Mouse (Mus musculus): ENCODE data around the gene Spryd4. TPM values are rescaled to one million over a fixed set of nuclear protein-coding genes. Genes with fewer than 3 reads are reported as not detected.
"Not testable (repeated sequence)": the region's sequence is repeated elsewhere in the genome, so short reads cannot be mapped to it uniquely, and the experiment has no call there.

Gene Spryd4
- polyA plus RNA-seq (2014; fragmentation: Nextera tagmentation; extraction: Ambion mirVana), result 25.7 and 27.5 TPM in 2 replicates

GRCm38 (mm10) chr10:128211390-128212108 is at the start of gene Spryd4:
TSS of gene Spryd4 (minus strand) at chr10:128211807.
- peak within 1 kb of the TSS; percentile 88 for H3K4me2 ChIP-seq
- H3K9me3 ChIP-seq (ENCODE audit: control insufficient read depth, low read length), result no peaks in the 10 kb centered on the region
- peak; percentile 97 for DNase-seq (ENCODE audit: low spot score, missing footprints)
- no peaks in the 10 kb centered on the region; the same call in 1 of the 2 replicates for H3K36me3 ChIP-seq (ENCODE audit: control insufficient read depth, insufficient read depth, low read length)
- H3K27me3 ChIP-seq (ENCODE audit: control insufficient read depth, insufficient read depth, low read length), result 0 out of 2 replicates have a peak, but pooled peaks cover 3% of the 10 kb centered on the region
- under 1% methylated on average over 30 of the region's 30 CpGs for WGBS
- peak; percentile 97 for ATAC-seq (ENCODE audit: low FRiP score)
- H3K4me3 ChIP-seq (ENCODE audit: low read depth, low read length), result peak within 1 kb of the TSS; percentile 65
- H3K27ac ChIP-seq (ENCODE audit: low read depth, low read length), result no peak within 1 kb of the TSS
- H3K9ac ChIP-seq (ENCODE audit: low read length), result peak within 1 kb of the TSS; percentile 75
- peaks cover 5% of the 10 kb centered on the region; the same call in 1 of the 2 replicates for H3K4me1 ChIP-seq (ENCODE audit: control insufficient read depth, insufficient read depth, low read length)

- not testable (repeated sequence) for H3K4me1 ChIP-seq (ENCODE audit: control insufficient read depth, insufficient read depth, low read length); H3K4me2 ChIP-seq; ATAC-seq (ENCODE audit: low FRiP score); H3K27me3 ChIP-seq (ENCODE audit: control insufficient read depth, insufficient read depth, low read length); DNase-seq (ENCODE audit: low spot score, missing footprints); H3K4me3 ChIP-seq (ENCODE audit: low read depth, low read length); H3K36me3 ChIP-seq (ENCODE audit: control insufficient read depth, insufficient read depth, low read length); H3K27ac ChIP-seq (ENCODE audit: low read depth, low read length); H3K9ac ChIP-seq (ENCODE audit: low read length); H3K9me3 ChIP-seq (ENCODE audit: control insufficient read depth, low read length)
- 90% methylated on average over 7 of the region's 7 CpGs for WGBS
Measured at GRCm38 (mm10) chr10:128260376-128260775, 48.8 kb upstream of the Spryd4 start.

GRCm38 (mm10) chr10:128259946-128260345 is 48.3 kb upstream of the Spryd4 start:
- Histone ChIP-seq H3K27me3 (ENCODE audit: control insufficient read depth, insufficient read depth, low read length) (no peaks in the 10 kb centered on the region), H3K9ac (ENCODE audit: low read length) (no peak overlapping the region), H3K27ac (ENCODE audit: low read depth, low read length) (no peak overlapping the region), H3K36me3 (ENCODE audit: control insufficient read depth, insufficient read depth, low read length) (no peaks in the 10 kb centered on the region), H3K4me2 (no peak overlapping the region), H3K4me3 (ENCODE audit: low read depth, low read length) (no peak overlapping the region), H3K4me1 (ENCODE audit: control insufficient read depth, insufficient read depth, low read length) (no peaks in the 10 kb centered on the region), H3K9me3 (ENCODE audit: control insufficient read depth, low read length) (no peaks in the 10 kb centered on the region)
- ATAC-seq (ENCODE audit: low FRiP score), result no peak
- WGBS, result 89% methylated on average over 5 of the region's 5 CpGs
- no peak for DNase-seq (ENCODE audit: low spot score, missing footprints)

- no peak for ATAC-seq (ENCODE audit: low FRiP score)
- Histone ChIP-seq H3K36me3 (ENCODE audit: control insufficient read depth, insufficient read depth, low read length) (no peaks in the 10 kb centered on the region), H3K27me3 (ENCODE audit: control insufficient read depth, insufficient read depth, low read length) (no peaks in the 10 kb centered on the region), H3K27ac (ENCODE audit: low read depth, low read length) (no peak overlapping the region), H3K9ac (ENCODE audit: low read length) (no peak overlapping the region), H3K4me3 (ENCODE audit: low read depth, low read length) (no peak overlapping the region), H3K4me1 (ENCODE audit: control insufficient read depth, insufficient read depth, low read length) (no peaks in the 10 kb centered on the region), H3K4me2 (no peak overlapping the region), H3K9me3 (ENCODE audit: control insufficient read depth, low read length) (no peaks in the 10 kb centered on the region)
- no peak for DNase-seq (ENCODE audit: low spot score, missing footprints)
- 86% methylated on average over 4 of the region's 4 CpGs for WGBS
Measured at GRCm38 (mm10) chr10:128258953-128259352, 47.3 kb upstream of the Spryd4 start.

GRCm38 (mm10) chr10:128256328-128256727 is 44.7 kb upstream of the Spryd4 start:
- ATAC-seq (ENCODE audit: low FRiP score) (no peak), DNase-seq (ENCODE audit: low spot score, missing footprints) (no peak)
- Histone ChIP-seq H3K4me3 (ENCODE audit: low read depth, low read length) (no peak overlapping the region), H3K27ac (ENCODE audit: low read depth, low read length) (no peak overlapping the region), H3K36me3 (ENCODE audit: control insufficient read depth, insufficient read depth, low read length) (peaks cover 4% of the 10 kb centered on the region; the same call in 1 of the 2 replicates), H3K4me1 (ENCODE audit: control insufficient read depth, insufficient read depth, low read length) (no peaks in the 10 kb centered on the region), H3K9me3 (ENCODE audit: control insufficient read depth, low read length) (no peaks in the 10 kb centered on the region), H3K4me2 (no peak overlapping the region), H3K27me3 (ENCODE audit: control insufficient read depth, insufficient read depth, low read length) (no peaks in the 10 kb centered on the region), H3K9ac (ENCODE audit: low read length) (no peak overlapping the region)
- 91% methylated on average over 8 of the region's 8 CpGs for WGBS

- Histone ChIP-seq H3K9ac (ENCODE audit: low read length) (no peak overlapping the region), H3K9me3 (ENCODE audit: control insufficient read depth, low read length) (no peaks in the 10 kb centered on the region), H3K27me3 (ENCODE audit: control insufficient read depth, insufficient read depth, low read length) (no peaks in the 10 kb centered on the region), H3K4me3 (ENCODE audit: low read depth, low read length) (no peak overlapping the region), H3K4me1 (ENCODE audit: control insufficient read depth, insufficient read depth, low read length) (no peaks in the 10 kb centered on the region), H3K4me2 (no peak overlapping the region), H3K36me3 (ENCODE audit: control insufficient read depth, insufficient read depth, low read length) (peaks cover 4% of the 10 kb centered on the region), H3K27ac (ENCODE audit: low read depth, low read length) (no peak overlapping the region)
- ATAC-seq (ENCODE audit: low FRiP score) (no peak), DNase-seq (ENCODE audit: low spot score, missing footprints) (no peak)
- WGBS, result 87% methylated on average over 8 of the region's 8 CpGs
Measured at GRCm38 (mm10) chr10:128255925-128256324, 44.3 kb upstream of the Spryd4 start.

GRCm38 (mm10) chr10:128253677-128254255 is 42.2 kb upstream of the Spryd4 start, which contains the start of gene Apon:
TSS of gene Apon (plus strand) at chr10:128254096.
- H3K36me3 ChIP-seq (ENCODE audit: control insufficient read depth, insufficient read depth, low read length), result peaks cover 12% of the 10 kb centered on the region
- H3K27me3 ChIP-seq (ENCODE audit: control insufficient read depth, insufficient read depth, low read length), result no peaks in the 10 kb centered on the region
- H3K4me2 ChIP-seq, result no peak within 1 kb of the TSS
- WGBS, result 88% methylated on average over 4 of the region's 4 CpGs
- H3K27ac ChIP-seq (ENCODE audit: low read depth, low read length), result no peak within 1 kb of the TSS
- H3K4me1 ChIP-seq (ENCODE audit: control insufficient read depth, insufficient read depth, low read length), result no peaks in the 10 kb centered on the region
- H3K9ac ChIP-seq (ENCODE audit: low read length), result no peak within 1 kb of the TSS
- ATAC-seq (ENCODE audit: low FRiP score), result no peak
- no peak within 1 kb of the TSS for H3K4me3 ChIP-seq (ENCODE audit: low read depth, low read length)
- no peak for DNase-seq (ENCODE audit: low spot score, missing footprints)
- no peaks in the 10 kb centered on the region for H3K9me3 ChIP-seq (ENCODE audit: control insufficient read depth, low read length)

- H3K27ac ChIP-seq (ENCODE audit: low read depth, low read length), result no peak overlapping the region
- no peak for DNase-seq (ENCODE audit: low spot score, missing footprints)
- peaks cover 29% of the 10 kb centered on the region for H3K36me3 ChIP-seq (ENCODE audit: control insufficient read depth, insufficient read depth, low read length)
- no peak overlapping the region for H3K9ac ChIP-seq (ENCODE audit: low read length)
- no peak overlapping the region for H3K4me2 ChIP-seq
- no peaks in the 10 kb centered on the region for H3K27me3 ChIP-seq (ENCODE audit: control insufficient read depth, insufficient read depth, low read length)
- H3K4me3 ChIP-seq (ENCODE audit: low read depth, low read length), result no peak overlapping the region
- no peaks in the 10 kb centered on the region for H3K9me3 ChIP-seq (ENCODE audit: control insufficient read depth, low read length)
- 94% methylated on average over 13 of the region's 13 CpGs for WGBS
- H3K4me1 ChIP-seq (ENCODE audit: control insufficient read depth, insufficient read depth, low read length), result no peaks in the 10 kb centered on the region
- no peak for ATAC-seq (ENCODE audit: low FRiP score)
Measured at GRCm38 (mm10) chr10:128250565-128250964, 39.0 kb upstream of the Spryd4 start.

- Histone ChIP-seq H3K4me3 (ENCODE audit: low read depth, low read length) (no peak overlapping the region), H3K4me2 (no peak overlapping the region), H3K27ac (ENCODE audit: low read depth, low read length) (no peak overlapping the region), H3K36me3 (ENCODE audit: control insufficient read depth, insufficient read depth, low read length) (peaks cover 42% of the 10 kb centered on the region), H3K4me1 (ENCODE audit: control insufficient read depth, insufficient read depth, low read length) (no peaks in the 10 kb centered on the region), H3K27me3 (ENCODE audit: control insufficient read depth, insufficient read depth, low read length) (no peaks in the 10 kb centered on the region), H3K9ac (ENCODE audit: low read length) (no peak overlapping the region), H3K9me3 (ENCODE audit: control insufficient read depth, low read length) (no peaks in the 10 kb centered on the region)
- DNase-seq (ENCODE audit: low spot score, missing footprints) (no peak), ATAC-seq (ENCODE audit: low FRiP score) (no peak)
- 85% methylated on average over 17 of the region's 17 CpGs for WGBS
Measured at GRCm38 (mm10) chr10:128247020-128247732, 35.6 kb upstream of the Spryd4 start.
